8 mouse cellular contexts compared by ENCODE assay signal in genomic region chr17:25874721-25875170, GRCm38 (mm10). TPM values are rescaled to one million over a fixed set of nuclear protein-coding genes. Genes with fewer than 3 reads are reported as not detected.
DNase-seq lines count a peak whose midpoint lies in the region; ATAC-seq and TF ChIP-seq lines count a peak whose summit lies in the region.

Gene Mettl26, plus strand, starts transcription at chr17:25875074.

- peak; percentile 18; the same call in 1 of the 2 replicates for TF ChIP-seq CTCF in kidney, postnatal 0 days (IDR thresholded peaks at IDR 0.05; ENCODE audit: low read depth)
- no peak for TF ChIP-seq CTCF in liver, adult 2 months (IDR thresholded peaks at IDR 0.05; ENCODE audit: low read depth, low read length)

- H3K4me3 ChIP-seq in heart, embryonic 13.5 days = peak within 1 kb of the TSS; percentile 64
- peak within 1 kb of the TSS; percentile 54 for H3K4me3 ChIP-seq in kidney, postnatal 0 days (replicated peaks; ENCODE audit: low read depth, low read length)
- peak within 1 kb of the TSS; percentile 81 for H3K4me3 ChIP-seq in liver, adult 2 months (ENCODE audit: insufficient read depth, low read depth, low read length)

- ATAC-seq in heart, embryonic 13.5 days (ENCODE audit: extremely low read depth, insufficient number of reproducible peaks, low FRiP score, low TSS enrichment) = no peak
- peak; percentile 40; the same call in 1 of the 2 replicates for ATAC-seq in kidney, postnatal 0 days (replicated peaks; ENCODE audit: low FRiP score, low read depth)
- peak; percentile 57 for ATAC-seq in monocyte, adult 5-6 weeks (replicated peaks; ENCODE audit: insufficient number of reproducible peaks, low FRiP score, low TSS enrichment, poor library complexity, severe bottlenecking)

- under 1% methylated on average over 25 of the region's 25 CpGs for WGBS in heart, embryonic 13.5 days
- under 1% methylated on average over 25 of the region's 25 CpGs for WGBS in kidney, postnatal 0 days
- WGBS in liver, adult 2 months = under 1% methylated on average over 25 of the region's 25 CpGs

- DNase-seq in CD8-positive naive resting alpha-beta T cell, adult 2 months (ENCODE audit: low read depth in 2 of 2, low spot score in 2 of 2) = peak; percentile 98
- DNase-seq in c-Kit-negative CD71-positive TER-119-positive erythroid progenitor cells, embryonic 14.5 days (ENCODE audit: low read depth, low spot score) = peak; percentile 82
- peak; percentile 75 for DNase-seq in fibroblast of lung, adult 2 months (ENCODE audit: low read depth)
- DNase-seq in kidney, postnatal 0 days (ENCODE audit: low spot score) = peak; percentile 86
- no peak for DNase-seq in liver, adult 2 months (ENCODE audit: extremely low read depth, low read depth, low spot score)
- DNase-seq in spleen, postnatal 36 days (ENCODE audit: low spot score in 2 of 2) = peak; percentile 88 to 95

- H3K9ac ChIP-seq in heart, embryonic 13.5 days = peak within 1 kb of the TSS; percentile 84
- peak within 1 kb of the TSS; percentile 57 for H3K9ac ChIP-seq in kidney, postnatal 0 days (ENCODE audit: low read depth, low read length)
- H3K9ac ChIP-seq in liver, adult 2 months (ENCODE audit: low read depth, low read length) = peak within 1 kb of the TSS; percentile 87

- no peaks in the 10 kb centered on the region for H3K27me3 ChIP-seq in heart, embryonic 13.5 days (replicated peaks)
- H3K27me3 ChIP-seq in kidney, postnatal 0 days (ENCODE audit: insufficient read depth, low read length) = no peaks in the 10 kb centered on the region
- H3K27me3 ChIP-seq in liver, adult 2 months (ENCODE audit: control insufficient read depth, insufficient read depth, low read length) = no peaks in the 10 kb centered on the region

- H3K27ac ChIP-seq in heart, embryonic 13.5 days (replicated peaks) = peak within 1 kb of the TSS; percentile 95
- peak within 1 kb of the TSS; percentile 84 for H3K27ac ChIP-seq in kidney, postnatal 0 days
- H3K27ac ChIP-seq in liver, adult 2 months (replicated peaks; ENCODE audit: insufficient read depth, low read depth, low read length) = peak within 1 kb of the TSS; percentile 91

- peaks cover 22% of the 10 kb centered on the region for H3K36me3 ChIP-seq in heart, embryonic 13.5 days
- 0 out of 2 replicates have a peak, but pooled peaks cover 11% of the 10 kb centered on the region for H3K36me3 ChIP-seq in kidney, postnatal 0 days (ENCODE audit: insufficient read depth, low read length)
- no peaks in the 10 kb centered on the region for H3K36me3 ChIP-seq in liver, adult 2 months (ENCODE audit: control insufficient read depth, insufficient read depth, low read length)

- TF ChIP-seq POLR2A in liver, adult 2 months (IDR thresholded peaks at IDR 0.05; ENCODE audit: extremely low read depth, insufficient read depth, low read length) = no peak

- H3K9me3 ChIP-seq in heart, embryonic 13.5 days = no peaks in the 10 kb centered on the region
- H3K9me3 ChIP-seq in kidney, postnatal 0 days (replicated peaks; ENCODE audit: low read length) = no peaks in the 10 kb centered on the region

- H3K4me1 ChIP-seq in heart, embryonic 13.5 days = peaks cover 26% of the 10 kb centered on the region
- H3K4me1 ChIP-seq in kidney, postnatal 0 days (replicated peaks; ENCODE audit: insufficient read depth, low read length) = peaks cover 10% of the 10 kb centered on the region
- H3K4me1 ChIP-seq in liver, adult 2 months (ENCODE audit: control insufficient read depth, insufficient read depth, low read length) = peaks cover 8% of the 10 kb centered on the region

- H3K4me2 ChIP-seq in heart, embryonic 13.5 days = peak within 1 kb of the TSS; percentile 95
- H3K4me2 ChIP-seq in kidney, postnatal 0 days (ENCODE audit: low read length) = peak within 1 kb of the TSS; percentile 73

- H3K79me2 ChIP-seq in liver, adult 2 months (ENCODE audit: control insufficient read depth, insufficient read depth, low read length) = peaks cover 7% of the 10 kb centered on the region; the same call in 1 of the 2 replicates

RNA-seq across cellular contexts. Expression of gene Mettl26, which starts in this region (rescaled TPM):
- 35.7 and 43.2 TPM in 2 replicates for polyA plus RNA-seq in heart, embryonic 13.5 days (2015; fragmentation: Nextera tagmentation; extraction: Ambion mirVana)
- polyA plus RNA-seq in kidney, postnatal 0 days (2015; fragmentation: Nextera tagmentation; extraction: Ambion mirVana) = 106 and 119 TPM in 2 replicates
- 129 and 131 TPM in 2 replicates for total RNA-seq in liver, adult 2 months (2014; rRNA removed)
- polyA plus RNA-seq in liver, adult 2 months (2012; rRNA removed) = 415 and 439 TPM in 2 replicates
- 1.3 to 10.0 TPM (median 7.0 TPM) in 3 replicates for total RNA-seq in monocyte, adult 5-6 weeks (2017)

Comparison
In these comparisons a context has a peak if more than half of its experiments do, and no peak if none do; other contexts are left out.
1. RNA of gene Mettl26 (total RNA-seq): 129 to 131 TPM in liver, adult 2 months; 1.3 to 10.0 TPM in monocyte, adult 5-6 weeks; every median in the first group is over 10 times any median in the second.
2. Peak in every context shown above with its lines, with median percentiles within 50 percentile points of each other: H3K27ac ChIP-seq, H3K4me3 ChIP-seq and H3K9ac ChIP-seq.